ENCODE assay signal across 8 mouse cellular contexts in the genomic region with DNA sequence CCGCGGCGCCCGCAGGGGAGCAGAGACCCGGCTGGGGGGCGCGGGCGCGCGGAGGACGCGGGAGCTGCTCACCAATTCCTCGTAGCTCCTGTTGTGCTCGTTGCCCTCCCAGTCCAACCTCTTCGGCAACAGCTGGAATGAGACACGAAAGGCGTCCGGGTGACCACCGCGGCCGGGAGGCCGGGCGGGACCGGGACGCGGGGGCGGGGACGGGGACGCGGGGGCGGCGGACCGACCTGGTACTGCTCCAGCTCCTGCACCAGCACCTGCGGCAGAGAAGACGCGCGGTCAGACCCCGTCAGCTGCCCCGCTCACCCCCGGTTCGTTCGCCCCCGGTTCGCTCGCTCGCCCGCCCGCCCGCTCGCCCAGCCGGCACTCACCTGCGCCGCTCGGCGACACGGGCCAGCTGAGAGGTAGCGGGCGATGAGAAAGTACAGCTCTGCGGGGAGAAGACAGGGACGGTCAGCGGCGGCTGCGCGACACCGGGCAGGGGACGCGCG. TPM values are rescaled to one million over a fixed set of nuclear protein-coding genes. Genes with fewer than 3 reads are reported as not detected.
A peak's percentile ranks its signal among the peaks of the same experiment; 100 is the strongest.
DNase-seq lines count a peak whose midpoint lies in the region; ATAC-seq lines count a peak whose summit lies in the region.

No protein-coding gene starts in this region.

- peak; percentile 48 for ATAC-seq in forebrain, embryonic 12.5 days (ENCODE audit: low FRiP score)
- ATAC-seq in liver, embryonic 16.5 days (ENCODE audit: low read depth): peak; percentile 22
- ATAC-seq in activated CD4-positive, CD25-positive, alpha-beta regulatory T cell, adult 4 months: no peak

- H3K9me3 ChIP-seq in forebrain, embryonic 12.5 days: no peaks in the 10 kb centered on the region
- no peaks in the 10 kb centered on the region for H3K9me3 ChIP-seq in liver, embryonic 16.5 days (replicated peaks; ENCODE audit: control insufficient read depth, low read length)

- H3K9ac ChIP-seq in forebrain, embryonic 12.5 days: peak overlapping the region; percentile 97
- H3K9ac ChIP-seq in liver, embryonic 16.5 days (ENCODE audit: low read depth, low read length): peak overlapping the region; percentile 79

- peak overlapping the region; percentile 76 for H3K4me2 ChIP-seq in forebrain, embryonic 12.5 days
- peak overlapping the region; percentile 84 for H3K4me2 ChIP-seq in liver, embryonic 16.5 days (ENCODE audit: low read depth, low read length)

- H3K36me3 ChIP-seq in forebrain, embryonic 12.5 days (replicated peaks): peaks cover 39% of the 10 kb centered on the region
- no peaks in the 10 kb centered on the region for H3K36me3 ChIP-seq in liver, embryonic 16.5 days (ENCODE audit: control insufficient read depth, insufficient read depth)

- peak overlapping the region; percentile 96 for H3K4me3 ChIP-seq in forebrain, embryonic 12.5 days (replicated peaks)
- H3K4me3 ChIP-seq in liver, embryonic 16.5 days (ENCODE audit: low read depth, low read length): peak overlapping the region; percentile 84

- H3K27me3 ChIP-seq in forebrain, embryonic 12.5 days: no peaks in the 10 kb centered on the region
- peaks cover 19% of the 10 kb centered on the region for H3K27me3 ChIP-seq in liver, embryonic 16.5 days (ENCODE audit: control insufficient read depth, insufficient read depth, low read depth, low read length)

- 0% methylated on average over 57 of the region's 68 CpGs for WGBS in forebrain, embryonic 12.5 days
- under 1% methylated on average over 63 of the region's 68 CpGs for WGBS in liver, embryonic 16.5 days (ENCODE audit: insufficient replicate concordance)

- peak; percentile 53 for DNase-seq in layer of hippocampus, adult 9-11 months
- DNase-seq in layer of hippocampus, adult 11-12 months (ENCODE audit: low spot score): no peak
- DNase-seq in adrenal gland, postnatal 14 days: peak; percentile 75
- DNase-seq in kidney, adult 8-10 months: peak; percentile 57 to 61
- DNase-seq in ovary, postnatal 14 days (ENCODE audit: low spot score): peak; percentile 60

- H3K4me1 ChIP-seq in forebrain, embryonic 12.5 days: peaks cover 21% of the 10 kb centered on the region
- H3K4me1 ChIP-seq in liver, embryonic 16.5 days (ENCODE audit: control insufficient read depth, low read depth, low read length): peaks cover 11% of the 10 kb centered on the region

- peak overlapping the region; percentile 97 for H3K27ac ChIP-seq in forebrain, embryonic 12.5 days
- H3K27ac ChIP-seq in liver, embryonic 16.5 days (ENCODE audit: low read length): peak overlapping the region; percentile 82

RNA-seq across cellular contexts. Expression of a gene that starts 0.5 kb away (rescaled TPM):
- total RNA-seq in adrenal gland, postnatal 14 days (2021): 70.4 and 74.8 TPM in 2 replicates
- 212 and 217 TPM in 2 replicates for polyA plus RNA-seq in forebrain, embryonic 12.5 days (2016; fragmentation: Nextera tagmentation; extraction: Ambion mirVana)
- 12.0 and 14.5 TPM in 2 replicates for polyA plus RNA-seq in liver, embryonic 16.5 days (2015; fragmentation: Nextera tagmentation; extraction: Ambion mirVana)
- 10 to 100 TPM; 31.3 to 31.5 TPM for polyA plus RNA-seq in activated CD4-positive, CD25-positive, alpha-beta regulatory T cell, adult 4 months (2017; shearing (Covaris generic))

RNA-seq across cellular contexts. Expression of a gene that starts 45.7 kb away (rescaled TPM):
- total RNA-seq in adrenal gland, postnatal 14 days (2021): 234 and 260 TPM in 2 replicates
- 799 and 857 TPM in 2 replicates for polyA plus RNA-seq in forebrain, embryonic 12.5 days (2016; fragmentation: Nextera tagmentation; extraction: Ambion mirVana)
- polyA plus RNA-seq in liver, embryonic 16.5 days (2015; fragmentation: Nextera tagmentation; extraction: Ambion mirVana): 89.0 and 109 TPM in 2 replicates
- polyA plus RNA-seq in activated CD4-positive, CD25-positive, alpha-beta regulatory T cell, adult 4 months (2017; shearing (Covaris generic)): 10 to 100 TPM; 89.9 to 90.5 TPM
